Mouse (Mus musculus) naive thymus-derived CD4-positive, alpha-beta T cell, adult 5 months (primary cell): ENCODE results near the gene Nsun6. TPM values are rescaled to one million over a fixed set of nuclear protein-coding genes. Genes with fewer than 3 reads are reported as not detected.

Source experiments
- polyA plus RNA-seq: library from polyadenylated mRNA; unstranded; fragments of 100-300 nt; shearing (Covaris generic); gene quantifications from one replicate; pipeline ENCODE4 v1.2.1, GENCODE M21; 2017

Gene Nsun6
- 24.3 TPM for polyA plus RNA-seq

GRCm38 (mm10) chr2:15054945-15055637 is at the start of gene Nsun6:
Gene Nsun6, minus strand, starts transcription at chr2:15055069.

DNA sequence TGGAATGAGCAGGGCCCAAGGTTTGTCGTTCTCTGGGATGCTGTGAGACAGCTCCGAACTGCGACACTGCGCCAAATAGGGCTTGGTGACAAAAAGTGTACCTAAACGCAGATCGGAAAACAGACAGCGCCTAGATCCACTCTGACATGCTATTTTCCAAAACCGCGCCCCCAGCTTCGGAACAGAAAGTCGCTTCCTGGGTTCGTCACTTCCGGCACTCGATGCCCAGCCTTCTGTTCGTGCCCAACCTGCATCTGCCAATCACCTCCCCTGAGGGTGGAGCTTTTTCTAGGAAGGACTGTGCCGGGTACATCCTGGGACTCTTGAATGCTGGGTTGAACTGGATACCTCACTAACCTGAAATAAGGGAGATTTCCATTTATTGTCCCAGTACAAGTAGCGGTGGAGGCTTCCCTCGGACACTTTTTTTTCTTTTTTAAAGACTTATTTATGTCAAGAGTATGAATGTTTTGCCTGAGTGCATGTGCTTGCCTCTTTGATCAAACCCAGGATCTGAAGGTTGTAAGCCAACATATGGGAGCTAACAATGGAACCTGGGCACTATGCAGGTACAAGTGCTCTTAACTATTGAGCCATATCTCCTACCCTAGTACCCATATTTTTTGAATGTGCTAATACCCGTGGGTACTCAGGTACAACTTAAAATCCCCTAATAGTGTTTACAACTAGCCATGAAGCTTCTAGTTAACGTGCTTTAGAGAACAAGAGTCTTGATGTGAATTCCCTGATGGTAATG is 5.6 kb downstream of the Nsun6 start, which contains the start of gene Arl5b:
Arl5b (plus strand) TSS at position 279 of the 757 bp plus-strand sequence.

Other genes starting within 250 kb of the Nsun6 start
- 74.5 TPM for gene Arl5b, start 5.7 kb downstream of the Nsun6 start, polyA plus RNA-seq